Comparison of ENCODE assay signal across 9 mouse cellular contexts in genomic region chr11:6198449-6198848, GRCm38 (mm10). TPM values are rescaled to one million over a fixed set of nuclear protein-coding genes. Genes with fewer than 3 reads are reported as not detected.
A peak's percentile ranks its signal among the peaks of the same experiment; 100 is the strongest.
DNase-seq lines count a peak whose midpoint lies in the region; ATAC-seq lines count a peak whose summit lies in the region.
"Had no signal": no experiment of that assay in that cellular context is flagged by ENCODE, and none has a peak within 500 bp of the region (broad histone marks: within the 10 kb centered on the region; RNA-seq: fewer than 3 reads in every experiment).

No protein-coding gene starts in this region.

- H3K27me3 ChIP-seq in megakaryocyte, embryonic 14.5 days (replicated peaks), result no peaks in the 10 kb centered on the region
- no peaks in the 10 kb centered on the region for H3K27me3 ChIP-seq in limb, embryonic 15.5 days
- H3K27me3 ChIP-seq in stomach, embryonic 16.5 days (ENCODE audit: control insufficient read depth, insufficient read depth, low read length), result no peaks in the 10 kb centered on the region

- 89% methylated on average over 4 of the region's 4 CpGs for WGBS in limb, embryonic 15.5 days
- WGBS in stomach, embryonic 16.5 days, result 85% methylated on average over 4 of the region's 4 CpGs

- no peak overlapping the region for H3K27ac ChIP-seq in limb, embryonic 15.5 days
- H3K27ac ChIP-seq in stomach, embryonic 16.5 days (ENCODE audit: low read length), result no peak overlapping the region

- peak; percentile 16 for DNase-seq in CD4-positive, CD25-positive, alpha-beta regulatory T cell, adult 2 months (ENCODE audit: low read depth, low spot score)
- DNase-seq in layer of hippocampus, adult 9-11 months, result no peak
- DNase-seq: right cerebral cortex, postnatal 14 days had no signal

- H3K4me2 ChIP-seq in limb, embryonic 15.5 days, result peak overlapping the region; percentile 76
- H3K4me2 ChIP-seq in stomach, embryonic 16.5 days (ENCODE audit: low read depth, low read length), result peak overlapping the region; percentile 96

- H3K9me3 ChIP-seq in megakaryocyte, embryonic 14.5 days, result no peaks in the 10 kb centered on the region
- no peaks in the 10 kb centered on the region for H3K9me3 ChIP-seq in limb, embryonic 15.5 days
- H3K9me3 ChIP-seq in stomach, embryonic 16.5 days (replicated peaks; ENCODE audit: control insufficient read depth, low read length), result no peaks in the 10 kb centered on the region

- H3K4me3 ChIP-seq in megakaryocyte, embryonic 14.5 days (replicated peaks), result peak overlapping the region; percentile 99
- H3K4me3 ChIP-seq in limb, embryonic 15.5 days, result peak overlapping the region; percentile 96
- peak overlapping the region; percentile 100; the same call in 1 of the 2 replicates for H3K4me3 ChIP-seq in stomach, embryonic 16.5 days (replicated peaks; ENCODE audit: low read length)

- H3K4me1 ChIP-seq in megakaryocyte, embryonic 14.5 days, result peaks cover 61% of the 10 kb centered on the region
- peaks cover 13% of the 10 kb centered on the region for H3K4me1 ChIP-seq in limb, embryonic 15.5 days
- H3K4me1 ChIP-seq in stomach, embryonic 16.5 days (ENCODE audit: control insufficient read depth, insufficient read depth, low read length), result peaks cover 8% of the 10 kb centered on the region

- peaks cover 18% of the 10 kb centered on the region for H3K36me3 ChIP-seq in megakaryocyte, embryonic 14.5 days (replicated peaks; ENCODE audit: low read length)
- H3K36me3 ChIP-seq in limb, embryonic 15.5 days, result no peaks in the 10 kb centered on the region
- H3K36me3 ChIP-seq in stomach, embryonic 16.5 days (ENCODE audit: control insufficient read depth, insufficient read depth, low read length), result no peaks in the 10 kb centered on the region

- H3K9ac ChIP-seq in limb, embryonic 15.5 days, result no peak overlapping the region
- no peak overlapping the region for H3K9ac ChIP-seq in stomach, embryonic 16.5 days (ENCODE audit: low read length)

- no peak for ATAC-seq in CD4-positive, CD25-positive, alpha-beta regulatory T cell, adult 4 months
- ATAC-seq in megakaryocyte, adult 5-6 weeks (ENCODE audit: poor library complexity, severe bottlenecking), result no peak
- ATAC-seq in limb, embryonic 15.5 days (ENCODE audit: insufficient number of reproducible peaks, low FRiP score, low TSS enrichment, low read depth), result no peak
- ATAC-seq in stomach, embryonic 16.5 days (ENCODE audit: insufficient read depth, low FRiP score), result no peak
- ATAC-seq in monocyte, adult 5-6 weeks (replicated peaks; ENCODE audit: insufficient number of reproducible peaks, low FRiP score, low TSS enrichment, poor library complexity, severe bottlenecking), result no peak

RNA-seq across cellular contexts. Expression of gene A730071L15Rik, which starts 1.4 kb away (rescaled TPM):
- polyA plus RNA-seq in CD4-positive, CD25-positive, alpha-beta regulatory T cell, adult 4 months (2017; shearing (Covaris generic)), result under 1 TPM in 1 of 2 experiments, not detected in 1; 0.56 TPM
- polyA plus RNA-seq in megakaryocyte, embryonic 14.5 days (2012; ENCODE audit: insufficient read depth, low replicate concordance), result not detected in 2 replicates
- total RNA-seq in megakaryocyte, adult 5-6 weeks (2015), result 0.09 and 0.57 TPM in 2 replicates
- not detected in 2 replicates for total RNA-seq in megakaryocyte, adult 5-6 weeks (2017)
- 0.24 and 0.37 TPM in 2 replicates for polyA plus RNA-seq in limb, embryonic 15.5 days (2015; fragmentation: Nextera tagmentation; extraction: Ambion mirVana)
- 0.32 and 0.34 TPM in 2 replicates for polyA plus RNA-seq in stomach, embryonic 16.5 days (2015; fragmentation: Nextera tagmentation; extraction: Ambion mirVana)
- 0.85 to 2.3 TPM (median 1.9 TPM) in 3 replicates for total RNA-seq in monocyte, adult 5-6 weeks (2017)

RNA-seq across cellular contexts. Expression of gene Nudcd3, which starts 1.8 kb away (rescaled TPM):
- polyA plus RNA-seq in CD4-positive, CD25-positive, alpha-beta regulatory T cell, adult 4 months (2017; shearing (Covaris generic)), result 10 to 100 TPM; 32.3 to 52.0 TPM
- polyA plus RNA-seq in megakaryocyte, embryonic 14.5 days (2012; ENCODE audit: insufficient read depth, low replicate concordance), result 7.9 and 9.9 TPM in 2 replicates
- total RNA-seq in megakaryocyte, adult 5-6 weeks (2015), result 11.5 and 14.6 TPM in 2 replicates
- 25.0 and 25.6 TPM in 2 replicates for total RNA-seq in megakaryocyte, adult 5-6 weeks (2017)
- polyA plus RNA-seq in limb, embryonic 15.5 days (2015; fragmentation: Nextera tagmentation; extraction: Ambion mirVana), result 40.3 and 41.2 TPM in 2 replicates
- 39.0 and 42.3 TPM in 2 replicates for polyA plus RNA-seq in stomach, embryonic 16.5 days (2015; fragmentation: Nextera tagmentation; extraction: Ambion mirVana)
- 28.7 to 49.9 TPM (median 29.7 TPM) in 3 replicates for total RNA-seq in monocyte, adult 5-6 weeks (2017)

RNA-seq across cellular contexts. Expression of gene Npc1l1, which starts 31.5 kb away (rescaled TPM):
- under 1 TPM; 0.07 to 0.13 TPM for polyA plus RNA-seq in CD4-positive, CD25-positive, alpha-beta regulatory T cell, adult 4 months (2017; shearing (Covaris generic))
- not detected in 2 replicates for polyA plus RNA-seq in megakaryocyte, embryonic 14.5 days (2012; ENCODE audit: insufficient read depth, low replicate concordance)
- not detected in 2 replicates for total RNA-seq in megakaryocyte, adult 5-6 weeks (2015)
- total RNA-seq in megakaryocyte, adult 5-6 weeks (2017), result not detected in 2 replicates
- 0.07 and 0.13 TPM in 2 replicates for polyA plus RNA-seq in limb, embryonic 15.5 days (2015; fragmentation: Nextera tagmentation; extraction: Ambion mirVana)
- 3.5 and 3.8 TPM in 2 replicates for polyA plus RNA-seq in stomach, embryonic 16.5 days (2015; fragmentation: Nextera tagmentation; extraction: Ambion mirVana)
- total RNA-seq in monocyte, adult 5-6 weeks (2017), result not detected in 3 replicates
